Mouse (Mus musculus) spleen, adult 18-20 months (tissue): ENCODE measurements around the gene Etfbkmt.
"Not testable (repeated sequence)": the region's sequence is repeated elsewhere in the genome, so short reads cannot be mapped to it uniquely, and the experiment has no call there.

Experiments used
- DNase-seq, 2 experiments: peaks; one replicate each; pipeline ENCODE4 v3.0.0; 2022; ENCODE audit warnings: mixed read lengths in 2 of 2

Etfbkmt gene

DNA sequence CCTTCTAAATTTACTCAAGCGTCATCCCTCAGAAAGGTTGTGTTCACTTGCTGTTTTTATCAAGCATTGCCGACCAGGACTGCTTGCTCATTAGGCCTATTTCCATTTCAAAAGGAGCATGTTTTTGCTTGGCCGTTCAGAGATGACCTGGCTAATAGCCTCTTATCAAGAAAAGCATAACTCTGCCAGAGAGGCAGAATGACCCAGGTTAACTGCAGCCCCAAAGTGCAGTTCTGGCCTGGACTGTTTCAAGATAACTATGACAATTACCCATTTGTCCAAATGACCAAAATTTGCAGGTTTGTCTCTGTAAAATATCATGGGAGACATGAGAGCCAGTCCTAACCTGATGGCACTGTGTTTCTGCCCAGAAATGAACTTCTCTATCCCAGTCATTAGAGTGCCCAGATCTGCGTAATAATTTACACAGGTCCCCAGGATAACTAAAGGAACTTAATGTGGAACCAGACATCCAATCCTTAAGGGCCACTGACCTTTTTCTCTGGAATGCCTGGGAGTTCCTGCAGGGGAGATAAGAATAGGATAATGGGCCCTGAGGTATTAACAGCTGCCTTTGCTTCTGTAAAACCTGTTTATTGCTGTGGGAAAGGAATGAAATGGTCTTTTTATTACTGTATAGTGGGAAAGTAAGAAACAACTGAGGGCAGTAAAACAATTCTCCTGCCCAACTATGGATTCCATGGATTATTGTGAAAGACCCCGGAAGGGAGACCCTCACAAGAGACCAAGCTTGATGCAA is 5.1 kb upstream of the Etfbkmt start:
- DNase-seq: no peak

DNA sequence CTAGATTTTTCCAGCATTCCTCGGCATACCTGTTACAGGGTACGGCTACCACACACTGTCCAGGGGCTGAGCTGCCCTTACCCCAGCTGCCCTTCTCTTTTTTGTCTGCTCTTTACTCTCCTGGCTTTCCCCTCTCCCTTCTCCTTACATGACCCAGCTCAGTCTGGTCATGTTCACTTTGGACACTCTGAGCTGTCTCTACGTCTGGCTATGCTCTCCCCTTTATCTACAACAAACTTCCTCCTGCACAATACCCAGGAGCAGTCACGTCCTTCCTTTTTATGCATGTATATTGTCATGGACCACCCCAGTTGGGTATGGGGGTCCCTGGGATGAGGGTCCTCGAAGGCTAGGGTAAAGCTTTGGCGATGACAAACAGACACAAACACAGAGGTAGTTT is 4.0 kb upstream of the Etfbkmt start:
- DNase-seq: no peak

DNA sequence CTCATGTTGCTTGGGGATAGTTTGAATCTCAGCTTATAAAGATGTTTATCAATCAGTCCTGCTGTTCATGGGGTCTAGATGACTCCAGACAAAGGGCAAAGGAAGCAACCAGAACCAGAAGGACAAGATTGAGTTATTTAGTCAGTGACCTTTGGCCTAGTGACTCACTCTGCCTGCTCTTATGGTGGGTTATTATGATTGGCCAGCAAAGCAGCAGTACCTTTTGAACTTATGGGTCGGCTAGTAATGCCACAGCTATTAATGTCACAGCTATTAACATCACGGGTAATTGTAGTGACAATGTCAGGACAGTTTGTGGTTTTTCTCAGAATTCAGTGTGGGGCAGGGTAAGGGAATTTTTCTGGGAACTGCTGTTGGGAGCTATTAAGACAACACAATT is 1.7 kb upstream of the Etfbkmt start:
- DNase-seq: no peak

GRCm38 (mm10) chr6:149139011-149139410 is 638 bp upstream of the Etfbkmt start:
- DNase-seq: no peak

GRCm38 (mm10) chr6:149141393-149142173 is 1.9 kb downstream of the Etfbkmt start:
- peak; percentile 67 to 82 for DNase-seq

GRCm38 (mm10) chr6:149145143-149145542 is 5.5 kb downstream of the Etfbkmt start:
- no peak for DNase-seq

DNA sequence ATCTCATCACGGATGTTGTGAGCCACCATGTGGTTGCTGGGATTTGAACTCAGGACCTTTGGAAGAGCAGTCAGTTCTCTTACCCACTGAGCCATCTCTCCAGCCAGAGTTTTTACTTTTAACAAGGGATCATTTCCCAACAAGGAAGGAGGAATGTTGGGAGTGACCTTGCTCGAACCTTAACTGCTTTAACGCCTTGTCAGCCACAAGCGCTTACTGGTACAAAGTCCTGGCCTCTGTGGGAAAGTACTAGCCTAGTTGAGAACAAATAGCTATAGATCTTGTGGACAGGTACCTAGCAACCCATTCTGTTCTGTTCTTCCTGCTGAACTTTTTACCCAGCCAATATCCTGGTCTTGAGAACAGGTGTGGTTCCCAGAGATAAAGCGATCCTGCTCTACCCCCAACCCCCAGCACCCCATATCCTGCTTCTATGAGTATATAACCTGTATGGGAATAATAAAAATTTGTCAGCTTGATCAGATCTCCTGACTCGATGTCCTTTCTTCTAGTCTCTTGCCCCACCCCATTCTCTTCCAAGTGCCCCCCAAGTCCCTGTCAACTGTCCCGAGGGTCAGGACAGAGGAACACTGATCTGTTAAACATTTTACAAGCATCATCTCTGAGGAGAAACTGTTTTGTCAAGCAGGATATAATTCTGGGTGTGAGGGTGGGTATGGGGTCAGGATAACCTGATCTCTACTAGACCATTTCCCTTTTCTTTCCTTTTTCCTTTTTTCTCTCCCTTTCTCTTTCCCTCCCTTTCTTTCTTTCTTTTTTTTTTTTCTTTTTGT is 9.0 kb downstream of the Etfbkmt start:
- DNase-seq: no peak

- no peak for DNase-seq
These were observed 12.5 kb downstream of the Etfbkmt start for GRCm38 (mm10) chr6:149152119-149152518.

DNA sequence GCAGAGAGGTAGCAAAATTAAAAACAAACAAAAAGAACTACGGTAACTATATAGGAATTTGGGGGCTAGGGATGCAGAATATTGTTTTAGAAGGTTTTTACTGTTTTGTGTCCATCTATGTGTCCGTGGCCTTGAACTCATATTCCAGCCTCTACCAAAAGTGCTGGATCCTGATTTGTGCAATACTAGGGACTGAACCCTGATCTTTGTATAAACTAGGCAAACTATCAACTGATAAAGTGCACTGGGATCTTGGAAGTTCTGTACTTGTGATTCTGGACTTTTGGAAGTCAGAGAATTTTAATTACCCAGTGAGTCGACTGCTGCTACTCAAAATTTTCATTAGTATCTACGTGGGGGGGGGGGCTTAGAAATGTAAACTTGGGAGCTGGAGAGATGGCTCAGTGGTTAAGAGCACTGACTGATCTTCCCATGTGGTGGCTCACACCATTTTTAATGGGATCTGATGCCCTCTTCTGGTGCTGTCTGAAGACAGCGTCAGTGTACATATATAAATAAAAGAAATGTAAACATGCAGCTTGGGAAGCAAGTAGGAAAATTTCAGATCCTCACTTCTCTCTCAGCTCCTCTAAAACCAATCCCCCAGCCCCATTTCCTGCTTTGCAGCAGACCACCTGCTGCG is 13.9 kb downstream of the Etfbkmt start:
- no peak for DNase-seq

DNA sequence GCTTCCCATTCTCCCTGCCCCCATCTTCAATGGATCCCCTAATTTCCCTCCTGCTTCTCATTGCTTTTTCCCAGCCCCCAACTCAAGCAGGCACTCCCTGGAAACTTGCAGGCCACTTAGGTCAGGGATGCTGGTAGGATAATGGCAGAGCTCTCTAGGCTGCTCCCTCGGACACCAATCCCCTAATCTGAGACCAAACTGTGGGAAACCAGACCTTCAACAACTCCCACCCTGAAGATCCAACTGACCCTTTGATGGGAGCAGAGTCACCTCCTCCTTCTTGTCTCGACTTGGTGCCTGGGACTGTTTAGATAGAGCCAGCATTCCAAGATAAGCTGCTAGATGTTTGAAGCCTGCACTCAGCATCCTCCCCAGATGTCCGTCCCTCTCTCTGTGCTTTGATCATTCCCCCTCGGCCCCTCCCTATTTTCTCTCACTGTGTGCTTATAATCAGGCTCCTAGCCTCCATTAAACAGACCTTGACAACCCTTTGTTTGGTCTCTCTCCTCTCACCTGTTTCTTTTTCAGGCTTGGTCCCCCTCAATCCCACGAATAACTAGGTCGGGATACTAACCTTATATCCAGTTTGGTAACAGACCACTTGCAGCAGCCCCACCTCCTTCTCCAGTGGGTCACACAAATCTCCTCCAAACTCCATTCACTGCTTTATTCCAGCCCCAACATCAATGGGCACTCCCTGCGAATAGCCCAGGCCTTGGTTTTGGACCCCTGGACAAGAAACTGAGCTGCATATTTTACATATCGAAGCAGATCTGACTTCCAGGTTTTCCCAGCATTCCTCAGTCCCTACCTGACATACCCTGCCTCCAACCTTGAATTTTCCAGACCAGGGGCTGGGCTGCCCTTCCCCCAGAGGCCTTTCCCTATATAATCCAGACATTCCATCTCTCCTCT is 14.7 kb downstream of the Etfbkmt start:
- DNase-seq: no peak

GRCm38 (mm10) chr6:149155031-149155841 is 15.6 kb downstream of the Etfbkmt start:
- DNase-seq: no peak

- not testable (repeated sequence) for DNase-seq
These were observed 27.4 kb downstream of the Etfbkmt start for GRCm38 (mm10) chr6:149167038-149167437.

DNA sequence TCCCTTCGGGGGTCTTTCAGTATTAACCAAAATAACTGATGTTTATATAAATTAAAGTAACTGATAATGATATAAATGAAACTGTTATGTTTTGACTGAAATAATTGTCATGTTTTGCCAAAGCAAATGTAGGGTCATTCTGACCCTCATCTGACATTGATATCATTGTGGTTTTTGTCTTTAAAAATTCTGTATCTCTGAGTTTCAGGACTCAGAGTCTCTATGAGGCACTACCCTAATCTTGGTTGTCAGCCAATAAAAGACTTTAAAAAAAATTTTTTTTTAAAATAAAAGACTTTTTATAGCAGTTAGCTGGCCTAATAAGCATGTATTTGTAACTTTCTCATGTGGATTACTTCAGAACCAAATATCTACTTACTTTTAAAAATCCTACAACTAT is 28.0 kb downstream of the Etfbkmt start:
- no peak for DNase-seq

DNA sequence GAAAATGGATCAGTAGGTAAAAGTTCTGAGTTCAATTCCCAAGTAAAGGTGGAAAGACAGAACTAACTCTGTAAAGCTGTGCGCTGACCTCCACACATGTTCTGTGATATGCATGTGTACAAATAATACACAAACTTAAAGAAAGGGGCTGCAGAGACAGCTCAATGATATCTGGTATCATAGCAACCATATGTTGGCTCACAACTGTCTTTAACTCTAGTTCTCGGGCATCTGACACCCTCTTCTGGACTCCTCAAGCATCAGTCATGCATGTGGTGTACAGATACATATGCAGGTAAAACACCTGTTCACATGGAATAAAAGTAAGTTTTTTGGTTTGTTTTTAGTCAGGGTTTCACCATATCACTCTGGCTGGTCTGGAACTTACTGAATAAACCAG is 28.8 kb downstream of the Etfbkmt start:
- no peak for DNase-seq

DNA sequence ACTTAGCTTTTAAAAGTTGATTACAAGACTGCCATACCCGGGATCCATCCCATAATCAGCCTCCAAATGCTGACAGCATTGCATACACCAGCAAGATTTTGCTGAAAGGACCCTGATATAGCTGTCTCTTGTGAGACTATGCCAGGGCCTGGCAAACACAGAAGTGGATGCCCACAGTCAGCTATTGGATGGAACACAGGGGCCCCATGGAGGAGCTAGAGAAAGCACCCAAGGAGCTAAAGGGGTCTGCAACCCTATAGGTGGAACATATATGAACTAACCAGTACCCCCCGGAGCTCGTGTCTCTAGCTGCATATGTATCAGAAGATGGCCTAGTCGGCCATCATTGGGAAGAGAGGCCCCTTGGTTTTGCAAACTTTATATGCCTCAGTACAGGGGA is 30.3 kb downstream of the Etfbkmt start:
- DNase-seq: not testable (repeated sequence)

DNA sequence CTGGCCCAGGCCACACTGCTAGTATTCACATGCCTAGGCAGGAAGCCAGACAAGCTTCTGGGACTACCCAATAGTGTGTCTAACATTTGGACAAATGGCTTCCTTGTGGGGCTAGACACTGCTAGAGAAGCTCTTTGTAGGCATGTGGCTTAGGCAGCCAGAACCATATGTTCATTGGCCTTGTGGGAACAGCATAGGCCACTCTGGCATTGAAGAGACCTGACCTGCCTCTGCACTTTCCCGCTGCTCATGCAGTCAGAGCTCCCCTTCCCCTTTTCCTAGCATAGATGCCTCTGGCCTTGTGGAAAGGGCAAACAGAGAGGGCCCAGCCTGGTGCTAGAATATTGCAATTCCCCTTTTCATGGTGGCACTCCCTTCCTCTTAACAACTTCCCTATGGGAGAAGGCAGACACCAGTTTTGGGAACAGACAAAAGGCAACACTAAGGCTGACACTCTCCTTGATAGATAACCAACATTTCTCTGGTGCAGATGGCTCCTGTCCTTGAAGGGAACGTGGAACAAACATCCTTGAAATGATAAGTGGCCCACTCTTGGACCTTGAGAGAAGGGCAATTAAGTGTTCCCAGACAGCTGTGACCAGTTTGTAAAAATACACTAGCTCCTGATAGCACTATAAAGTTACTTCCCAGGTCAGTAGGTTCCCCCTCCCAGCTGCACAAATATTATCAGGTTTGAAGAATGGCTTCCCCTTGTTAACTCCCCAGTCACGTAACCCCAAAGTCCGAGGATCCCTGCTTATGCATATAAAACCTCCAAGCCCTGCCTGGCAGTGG is 34.4 kb downstream of the Etfbkmt start:
- DNase-seq: no peak

GRCm38 (mm10) chr6:149174932-149175570 is 35.4 kb downstream of the Etfbkmt start:
- DNase-seq: no peak

DNA sequence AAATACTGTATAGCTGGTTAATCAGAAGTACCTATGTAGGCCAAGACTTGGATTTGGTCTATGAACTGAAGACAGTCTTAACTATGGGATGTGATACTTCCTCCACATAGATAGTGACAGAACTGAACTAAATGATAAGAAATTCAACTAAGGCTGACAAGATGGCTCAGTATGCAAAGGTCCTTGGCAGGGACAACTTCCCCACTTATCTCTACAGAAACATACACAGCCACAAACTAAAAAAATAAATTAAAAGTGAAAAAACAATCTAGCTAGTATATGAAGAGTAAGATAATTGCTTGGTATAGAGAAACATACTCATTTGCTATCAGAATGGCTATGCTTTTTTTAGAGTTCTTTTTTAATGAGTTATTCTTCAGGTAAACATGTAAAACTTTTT is 39.4 kb downstream of the Etfbkmt start:
- no peak for DNase-seq

GRCm38 (mm10) chr6:149184007-149184406 is 44.4 kb downstream of the Etfbkmt start:
- no peak for DNase-seq

DNA sequence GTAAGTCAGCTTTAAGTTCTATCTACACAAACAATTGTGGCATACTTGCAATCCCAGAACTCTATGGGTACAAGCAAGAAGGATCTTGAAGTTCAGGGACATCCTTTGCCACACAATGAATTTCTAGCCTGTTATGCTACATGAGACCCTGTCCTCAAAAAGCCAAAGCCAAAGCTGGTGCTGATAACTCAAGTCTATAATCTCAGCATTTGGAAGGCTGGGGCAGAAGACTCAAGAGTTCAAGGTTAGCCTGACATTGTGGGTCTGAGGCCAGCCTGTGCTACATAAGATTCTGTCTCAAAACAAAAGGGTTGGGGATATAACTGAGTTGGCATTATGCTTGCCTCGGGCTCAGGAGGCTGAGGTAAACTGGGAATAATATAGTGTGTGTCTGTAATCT is 47.7 kb downstream of the Etfbkmt start:
- DNase-seq: no peak
